Mouse (Mus musculus): ENCODE results near the gene St6gal1. TPM values are rescaled to one million over a fixed set of nuclear protein-coding genes. Genes with fewer than 3 reads are reported as not detected.

The St6gal1 gene
- polyA plus RNA-seq, 1 experiment from 2014 or later, result 60.3 TPM

DNA sequence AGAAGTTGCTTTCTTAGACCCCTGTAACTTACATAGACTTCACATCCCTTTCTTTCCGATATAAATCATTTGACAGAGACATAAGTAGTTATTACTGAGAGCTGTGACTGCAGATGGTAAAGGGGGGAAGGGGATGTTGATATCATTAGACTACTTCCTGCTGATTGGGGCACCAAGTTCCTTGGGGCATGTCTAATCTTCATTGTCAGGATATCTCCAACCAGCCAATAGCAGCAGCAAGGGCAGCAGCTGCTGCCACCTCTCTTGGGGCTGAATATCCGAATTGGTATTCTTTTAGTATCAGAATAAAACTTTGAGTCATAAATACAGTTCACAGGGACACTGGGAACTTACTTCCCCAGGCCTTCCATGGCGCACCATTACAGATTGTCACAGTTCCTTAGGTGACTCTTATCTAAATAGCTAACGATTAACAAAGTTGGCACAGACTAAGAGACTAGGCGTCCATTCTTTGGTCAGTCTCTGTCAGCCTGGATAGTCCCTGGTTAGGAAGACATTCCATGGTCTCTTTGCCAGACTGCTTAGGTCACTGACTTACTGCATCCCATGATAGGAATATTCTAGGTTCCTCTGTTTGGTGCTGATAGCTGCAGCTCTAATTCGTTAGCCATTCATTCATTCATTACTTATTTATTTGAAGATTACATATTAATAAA, 109.5 kb downstream of the St6gal1 start:
- no peak for ATAC-seq (ENCODE audit: insufficient read depth)
- Histone ChIP-seq H3K9ac (no peak overlapping the region), H3K27ac (ENCODE audit: low read depth) (no peak overlapping the region), H3K4me2 (no peak overlapping the region), H3K4me1 (ENCODE audit: insufficient read depth) (no peaks in the 10 kb centered on the region), H3K4me3 (ENCODE audit: low read depth, low read length) (no peak overlapping the region), H3K27me3 (ENCODE audit: insufficient read depth, low read length) (no peaks in the 10 kb centered on the region), H3K9me3 (ENCODE audit: low read depth, low read length) (no peaks in the 10 kb centered on the region), H3K36me3 (ENCODE audit: insufficient read depth) (peaks cover 27% of the 10 kb centered on the region)
- TF ChIP-seq CTCF (IDR thresholded peaks at IDR 0.05; ENCODE audit: low read depth), result no peak
- DNase-seq, result peak; percentile 20
- 62% methylated on average over 6 of the region's 6 CpGs for WGBS

DNA sequence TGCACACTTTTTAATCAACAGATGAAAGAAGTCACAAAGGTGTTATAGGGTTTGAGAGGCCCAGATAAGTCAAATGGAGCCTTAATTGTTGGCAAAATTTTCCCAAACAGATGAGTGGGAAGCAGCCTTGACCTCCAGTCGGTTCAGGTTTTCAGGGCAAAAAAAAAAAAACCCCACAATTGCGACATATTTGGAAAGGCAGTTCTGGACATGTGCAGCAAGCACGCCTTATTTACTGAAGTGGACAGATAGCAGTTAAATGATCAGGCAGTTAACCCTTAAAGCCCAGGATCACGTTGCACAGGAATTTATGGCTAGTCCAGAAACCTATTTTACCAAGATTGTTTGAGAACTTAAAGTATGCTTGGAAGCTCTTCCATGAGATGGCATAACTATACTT, 112.8 kb downstream of the St6gal1 start:
- Histone ChIP-seq H3K9ac (no peak overlapping the region), H3K27me3 (ENCODE audit: insufficient read depth, low read length) (no peaks in the 10 kb centered on the region), H3K36me3 (ENCODE audit: insufficient read depth) (peaks cover 32% of the 10 kb centered on the region), H3K4me3 (ENCODE audit: low read depth, low read length) (no peak overlapping the region), H3K9me3 (ENCODE audit: low read depth, low read length) (no peaks in the 10 kb centered on the region), H3K4me2 (no peak overlapping the region), H3K4me1 (ENCODE audit: insufficient read depth) (no peaks in the 10 kb centered on the region), H3K27ac (ENCODE audit: low read depth) (no peak overlapping the region)
- 26% methylated on average over 4 of the region's 4 CpGs for WGBS
- no peak for TF ChIP-seq CTCF (IDR thresholded peaks at IDR 0.05; ENCODE audit: low read depth)
- ATAC-seq (ENCODE audit: insufficient read depth) (no peak), DNase-seq (no peak)

DNA sequence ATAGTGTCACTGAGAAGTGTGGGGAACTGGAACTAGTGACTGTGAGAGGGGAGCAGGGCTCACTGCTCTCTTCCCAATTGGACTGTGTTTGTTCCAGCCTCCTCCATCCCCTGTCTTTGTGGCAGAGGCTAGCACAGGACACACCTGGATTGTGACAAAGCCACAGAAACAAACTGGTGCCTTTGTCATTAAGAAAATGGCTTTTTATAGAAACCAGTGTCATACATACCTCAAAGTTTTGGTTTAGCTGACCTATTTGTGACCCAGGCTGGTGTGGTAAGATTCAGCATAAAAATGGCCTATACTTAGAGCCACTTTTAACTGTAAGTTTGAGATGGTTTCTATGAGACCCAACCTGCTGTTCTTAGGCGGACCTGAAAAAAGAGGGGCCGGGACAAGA, 116.7 kb downstream of the St6gal1 start:
- WGBS, result 95% methylated on average over 2 of the region's 2 CpGs
- Histone ChIP-seq H3K4me3 (ENCODE audit: low read depth, low read length) (no peak overlapping the region), H3K9ac (no peak overlapping the region), H3K4me2 (no peak overlapping the region), H3K9me3 (ENCODE audit: low read depth, low read length) (no peaks in the 10 kb centered on the region), H3K36me3 (ENCODE audit: insufficient read depth) (peaks cover 39% of the 10 kb centered on the region), H3K27ac (ENCODE audit: low read depth) (no peak overlapping the region), H3K27me3 (ENCODE audit: insufficient read depth, low read length) (no peaks in the 10 kb centered on the region), H3K4me1 (ENCODE audit: insufficient read depth) (0 out of 2 replicates have a peak, but pooled peaks cover under 1% of the 10 kb centered on the region)
- no peak for TF ChIP-seq CTCF (IDR thresholded peaks at IDR 0.05; ENCODE audit: low read depth)
- ATAC-seq (ENCODE audit: insufficient read depth) (no peak), DNase-seq (no peak)

DNA sequence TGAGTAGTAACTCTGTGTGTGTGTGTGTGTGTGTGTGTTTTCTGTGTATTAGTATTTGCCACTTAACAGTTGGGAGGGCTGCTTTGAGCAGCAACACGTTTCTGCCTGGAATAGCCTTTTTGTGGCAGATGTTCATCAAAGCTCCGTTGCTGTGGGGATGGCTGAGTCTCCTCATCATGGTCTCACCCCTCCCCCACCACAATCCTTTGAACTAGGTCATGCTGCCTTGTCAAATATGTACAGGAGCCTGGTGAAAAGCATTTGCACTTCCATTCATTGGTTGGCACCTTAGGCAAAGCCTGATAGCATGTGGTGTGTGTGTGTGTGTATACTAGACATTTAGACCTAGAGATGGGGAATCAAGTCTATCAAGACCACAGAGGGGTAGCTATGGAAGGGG, 126.3 kb downstream of the St6gal1 start:
- Histone ChIP-seq H3K36me3 (ENCODE audit: insufficient read depth) (peaks cover 13% of the 10 kb centered on the region), H3K9me3 (ENCODE audit: low read depth, low read length) (no peaks in the 10 kb centered on the region), H3K4me2 (no peak overlapping the region), H3K27ac (ENCODE audit: low read depth) (no peak overlapping the region), H3K4me1 (ENCODE audit: insufficient read depth) (peaks cover 8% of the 10 kb centered on the region; the same call in 1 of the 2 replicates), H3K9ac (no peak overlapping the region), H3K4me3 (ENCODE audit: low read depth, low read length) (no peak overlapping the region), H3K27me3 (ENCODE audit: insufficient read depth, low read length) (no peaks in the 10 kb centered on the region)
- DNase-seq (no peak), ATAC-seq (ENCODE audit: insufficient read depth) (no peak)
- WGBS, result 13% methylated on average over 2 of the region's 2 CpGs
- TF ChIP-seq CTCF (IDR thresholded peaks at IDR 0.05; ENCODE audit: low read depth), result no peak

DNA sequence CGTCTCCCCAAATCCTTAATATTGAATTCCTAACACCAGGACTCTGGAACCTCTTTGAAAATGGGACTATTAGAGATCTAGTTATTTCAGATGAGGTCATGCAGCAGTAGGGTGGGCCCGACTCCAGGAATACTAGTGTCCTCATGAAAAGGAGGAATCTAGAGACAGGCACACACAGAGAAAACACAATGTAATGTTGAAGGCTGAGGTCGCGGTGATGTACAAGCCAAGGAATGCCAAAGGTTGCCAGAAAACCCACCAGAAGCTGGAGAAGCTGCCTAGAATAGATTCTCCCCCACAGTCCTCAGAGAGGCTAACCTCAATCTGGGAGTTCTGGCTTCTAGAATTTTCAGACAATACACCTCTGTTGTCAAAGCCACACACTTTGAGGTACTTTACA, 136.5 kb downstream of the St6gal1 start:
- Histone ChIP-seq H3K9ac (no peak overlapping the region), H3K27ac (ENCODE audit: low read depth) (no peak overlapping the region), H3K9me3 (ENCODE audit: low read depth, low read length) (no peaks in the 10 kb centered on the region), H3K4me1 (ENCODE audit: insufficient read depth) (no peaks in the 10 kb centered on the region), H3K36me3 (ENCODE audit: insufficient read depth) (peaks cover 38% of the 10 kb centered on the region), H3K4me2 (no peak overlapping the region), H3K4me3 (ENCODE audit: low read depth, low read length) (no peak overlapping the region), H3K27me3 (ENCODE audit: insufficient read depth, low read length) (no peaks in the 10 kb centered on the region)
- no peak for TF ChIP-seq CTCF (IDR thresholded peaks at IDR 0.05; ENCODE audit: low read depth)
- ATAC-seq (ENCODE audit: insufficient read depth) (no peak), DNase-seq (no peak)
- WGBS, result 86% methylated on average over 4 of the region's 4 CpGs

DNA sequence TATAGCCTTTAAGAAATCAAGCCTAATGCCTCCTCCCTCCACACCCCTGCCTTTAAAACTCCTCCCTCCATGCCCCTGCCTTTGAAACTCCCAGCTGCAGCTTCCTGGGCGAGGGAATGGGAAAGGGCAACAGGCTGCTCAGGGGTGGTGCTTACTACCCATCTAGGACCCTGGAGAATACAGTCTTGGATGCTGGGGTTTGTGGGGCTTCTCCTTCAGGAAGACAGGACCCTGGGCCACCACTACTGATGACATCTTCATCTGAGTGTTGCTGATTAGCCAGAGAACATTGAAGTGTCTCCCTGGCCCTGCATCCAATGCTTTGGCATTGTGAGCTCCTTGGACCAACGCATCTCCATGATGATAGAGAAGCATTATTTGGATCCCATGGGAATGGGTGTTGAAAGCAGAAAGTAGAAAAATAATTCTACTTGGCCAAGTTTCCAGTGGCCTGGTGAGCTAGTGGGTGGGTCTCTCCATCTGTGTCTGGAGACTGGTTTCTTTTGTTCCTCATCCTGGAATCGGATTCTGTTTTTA, 137.0 kb downstream of the St6gal1 start:
- ATAC-seq (ENCODE audit: insufficient read depth) (no peak), DNase-seq (no peak)
- H3K36me3 ChIP-seq (ENCODE audit: insufficient read depth), result peaks cover 34% of the 10 kb centered on the region
- no peaks in the 10 kb centered on the region for H3K4me1 ChIP-seq (ENCODE audit: insufficient read depth)
- TF ChIP-seq CTCF (IDR thresholded peaks at IDR 0.05; ENCODE audit: low read depth), result no peak
- H3K9me3 ChIP-seq (ENCODE audit: low read depth, low read length), result no peaks in the 10 kb centered on the region
- H3K27ac ChIP-seq (ENCODE audit: low read depth), result no peak overlapping the region
- no peak overlapping the region for H3K4me2 ChIP-seq
- H3K4me3 ChIP-seq (ENCODE audit: low read depth, low read length), result no peak overlapping the region
- no peak overlapping the region for H3K9ac ChIP-seq
- H3K27me3 ChIP-seq (ENCODE audit: insufficient read depth, low read length), result no peaks in the 10 kb centered on the region
- 78% methylated on average over 3 of the region's 3 CpGs for WGBS

DNA sequence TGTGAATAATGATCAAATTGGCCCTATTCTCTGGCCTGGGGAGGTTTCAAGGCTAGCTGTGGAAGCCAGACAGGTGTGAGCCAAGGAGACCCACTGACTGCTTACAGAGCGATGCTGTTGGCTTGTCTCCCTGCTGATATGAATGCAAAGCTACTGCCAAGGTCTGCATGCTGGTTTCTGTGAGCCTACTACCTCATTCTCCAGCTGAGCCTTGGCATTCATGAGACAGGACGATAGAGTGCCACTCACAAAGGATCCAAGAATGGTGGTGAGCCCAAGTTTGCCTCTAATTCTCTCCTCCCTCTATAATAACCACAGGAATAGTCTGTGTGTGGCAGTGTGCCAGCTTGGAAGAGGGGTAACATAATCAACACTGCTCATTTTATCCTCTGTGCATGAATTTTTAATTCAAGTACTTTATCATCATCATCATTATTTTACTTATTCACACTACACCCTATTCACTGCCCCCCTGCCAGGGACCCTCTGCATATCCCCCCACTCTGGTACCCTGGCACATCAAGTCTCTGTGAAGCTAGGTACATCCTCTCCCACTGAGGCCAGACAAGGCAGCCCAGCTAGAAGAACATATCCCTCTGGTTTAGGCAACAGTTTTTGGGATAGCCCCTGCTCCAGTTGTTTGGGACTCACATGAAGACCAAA, 139.9 kb downstream of the St6gal1 start:
- DNase-seq (no peak), ATAC-seq (ENCODE audit: insufficient read depth) (no peak)
- Histone ChIP-seq H3K4me3 (ENCODE audit: low read depth, low read length) (no peak overlapping the region), H3K36me3 (ENCODE audit: insufficient read depth) (0 out of 2 replicates have a peak, but pooled peaks cover 13% of the 10 kb centered on the region), H3K4me1 (ENCODE audit: insufficient read depth) (no peaks in the 10 kb centered on the region), H3K4me2 (no peak overlapping the region), H3K27me3 (ENCODE audit: insufficient read depth, low read length) (no peaks in the 10 kb centered on the region), H3K27ac (ENCODE audit: low read depth) (no peak overlapping the region), H3K9me3 (ENCODE audit: low read depth, low read length) (no peaks in the 10 kb centered on the region), H3K9ac (no peak overlapping the region)
- WGBS, result 63% methylated on average over 2 of the region's 2 CpGs
- TF ChIP-seq CTCF (IDR thresholded peaks at IDR 0.05; ENCODE audit: low read depth), result no peak
